Mouse (Mus musculus) stomach, embryonic 14.5 days (tissue): ENCODE measurements around the gene Mllt6. TPM values are rescaled to one million over a fixed set of nuclear protein-coding genes. Genes with fewer than 3 reads are reported as not detected.
"Not testable (repeated sequence)": the region's sequence is repeated elsewhere in the genome, so short reads cannot be mapped to it uniquely, and the experiment has no call there.

ENCODE experiments used
- ATAC-seq: fragments of 200-750 bp; cut with Nextera tagmentation; 2 replicates; pipeline ENCODE4 v1.8.0; 2017; ENCODE audit warnings: low read depth, moderate TSS enrichment; ENCODE audit not compliant: insufficient number of reproducible peaks, insufficient read depth, low FRiP score
- H3K27ac ChIP-seq: fragments of 300-500 bp; sonication (generic); 2 replicates; pipeline ENCODE4 v1.5.1; 2014; ENCODE audit warnings: mild to moderate bottlenecking, low read length, moderate library complexity, mixed read lengths
- H3K27me3 ChIP-seq: fragments of 300-500 bp; sonication (generic); 2 replicates; pipeline ENCODE4 v1.6.1; 2014; ENCODE audit warnings: low read length, control low read depth, mixed read lengths; ENCODE audit not compliant: control insufficient read depth, insufficient read depth
- H3K36me3 ChIP-seq: fragments of 300-500 bp; sonication (generic); 2 replicates; pipeline ENCODE4 v1.6.1; 2014; ENCODE audit warnings: mild to moderate bottlenecking, control low read depth, low read length, moderate library complexity, mixed read lengths; ENCODE audit not compliant: control insufficient read depth, insufficient read depth
- H3K4me1 ChIP-seq: fragments of 300-500 bp; sonication (generic); 2 replicates; pipeline ENCODE4 v1.6.1; 2014; ENCODE audit warnings: low read length, control low read depth, mixed read lengths; ENCODE audit not compliant: control insufficient read depth, insufficient read depth
- H3K4me2 ChIP-seq: fragments of 300-500 bp; sonication (generic); replicated peaks from 2 replicates; pipeline ENCODE4 v1.6.1; 2014; ENCODE audit warnings: low read depth, low read length, control low read depth
- H3K4me3 ChIP-seq: fragments of 300-500 bp; sonication (generic); 2 replicates; pipeline ENCODE4 v1.5.1; 2014; ENCODE audit warnings: low read depth, low read length, control low read depth
- H3K9ac ChIP-seq: fragments of 300-500 bp; sonication (generic); replicated peaks from 2 replicates; pipeline ENCODE4 v1.6.1; 2014; ENCODE audit warnings: low read depth, mild to moderate bottlenecking, control low read depth, low read length, moderate library complexity, mixed read lengths
- H3K9me3 ChIP-seq: fragments of 300-500 bp; sonication (generic); 2 replicates; pipeline ENCODE4 v1.6.1; 2016; ENCODE audit warnings: low read depth, low read length, control low read depth; ENCODE audit not compliant: control insufficient read depth
- WGBS: fragments of 180-500 bp; shearing (Covaris S2); extraction: QIAGEN DNeasy Blood & Tissue Kit; methylation state at CpG from one replicate; pipeline ENCODE4 v1.1.7; 2014; 5-methylcytosine and 5-hydroxymethylcytosine counted together
- microRNA-seq: library from miRNA; unstranded; fragments of <30 nt; microRNA quantifications from one replicate; pipeline ENCODE4, GENCODE M21; 2016
- polyA plus RNA-seq: library from polyadenylated mRNA; unstranded; fragments of >200 nt; fragmentation: Nextera tagmentation; extraction: Ambion mirVana; gene quantifications from 2 replicates; pipeline ENCODE4 v1.2.1, GENCODE M21; 2014

The Mllt6 gene
- polyA plus RNA-seq, 1 experiment from 2014 or later: 4.3 TPM

- ATAC-seq: no peak
- H3K27ac ChIP-seq: 0 out of 2 replicates have a peak overlapping the region, but pooled peaks have one; percentile 2
- H3K36me3 ChIP-seq: peaks cover 15% of the 10 kb centered on the region
- H3K4me1 ChIP-seq: 0 out of 2 replicates have a peak, but pooled peaks cover 4% of the 10 kb centered on the region
- H3K27me3 ChIP-seq: no peaks in the 10 kb centered on the region
- H3K9me3 ChIP-seq: no peaks in the 10 kb centered on the region
- no peak overlapping the region for H3K9ac ChIP-seq
- H3K4me2 ChIP-seq: no peak overlapping the region
- H3K4me3 ChIP-seq: no peak overlapping the region
- WGBS: 33% methylated on average over 10 of the region's 10 CpGs
Measured at GRCm38 (mm10) chr11:97733689-97734088, 70.5 kb downstream of the Mllt6 start.

GRCm38 (mm10) chr11:97734810-97735209 is 71.6 kb downstream of the Mllt6 start:
- not testable (repeated sequence) for H3K4me3 ChIP-seq, H3K9me3 ChIP-seq, ATAC-seq, H3K27me3 ChIP-seq, H3K9ac ChIP-seq, H3K4me2 ChIP-seq, H3K27ac ChIP-seq, H3K4me1 ChIP-seq
- H3K36me3 ChIP-seq: peaks cover 10% of the 10 kb centered on the region
- WGBS: 87% methylated on average over 5 of the region's 5 CpGs

Small RNAs within 50 kb of the gene (microRNA-seq; reads per million reads assigned to microRNA genes)
- gene Gm24158 (not detected), gene Mir6927 (not detected)

Other genes with a start within 250 kb of the Mllt6 start
- 6.4 and 6.5 TPM in 2 replicates for gene Arhgap23, start 247.9 kb upstream of the Mllt6 start, polyA plus RNA-seq
- 0.35 TPM in 1 of 2 replicates, not detected in the other for gene 4933428G20Rik, start 163.1 kb upstream of the Mllt6 start, polyA plus RNA-seq
- gene Srcin1, start 87.2 kb upstream of the Mllt6 start, polyA plus RNA-seq: 0.49 and 0.64 TPM in 2 replicates
- gene Epop, start 33.7 kb upstream of the Mllt6 start, polyA plus RNA-seq: 2.7 and 3.6 TPM in 2 replicates
- 20.8 and 21.9 TPM in 2 replicates for gene Cisd3, start 22.4 kb downstream of the Mllt6 start, polyA plus RNA-seq
- 18.2 and 20.6 TPM in 2 replicates for gene Pcgf2, start 37.1 kb downstream of the Mllt6 start, polyA plus RNA-seq
- 429 and 454 TPM in 2 replicates for gene Psmb3, start 40.0 kb downstream of the Mllt6 start, polyA plus RNA-seq
- 1.9 and 2.5 TPM in 2 replicates for gene Pip4k2b, start 81.3 kb downstream of the Mllt6 start, polyA plus RNA-seq
- gene Cwc25, start 103.1 kb downstream of the Mllt6 start, polyA plus RNA-seq: 14.2 and 16.8 TPM in 2 replicates
- 0.43 and 0.59 TPM in 2 replicates for gene 1700001P01Rik, start 112.5 kb downstream of the Mllt6 start, polyA plus RNA-seq
- 774 and 780 TPM in 2 replicates for gene Rpl23, start 119.0 kb downstream of the Mllt6 start, polyA plus RNA-seq
- gene Lasp1, start 135.6 kb downstream of the Mllt6 start, polyA plus RNA-seq: 73.2 and 82.0 TPM in 2 replicates
- 6.4 and 8.3 TPM in 2 replicates for gene B230217C12Rik, start 177.4 kb downstream of the Mllt6 start, polyA plus RNA-seq
- 0.29 and 0.56 TPM in 2 replicates for gene Fbxo47, start 220.7 kb downstream of the Mllt6 start, polyA plus RNA-seq